Mouse (Mus musculus): ENCODE results near the gene Mpzl3. TPM values are rescaled to one million over a fixed set of nuclear protein-coding genes. Genes with fewer than 3 reads are reported as not detected.

Gene Mpzl3
- total RNA-seq, 2 experiments from 2014 or later, result 1.7 to 2.1 TPM

DNA sequence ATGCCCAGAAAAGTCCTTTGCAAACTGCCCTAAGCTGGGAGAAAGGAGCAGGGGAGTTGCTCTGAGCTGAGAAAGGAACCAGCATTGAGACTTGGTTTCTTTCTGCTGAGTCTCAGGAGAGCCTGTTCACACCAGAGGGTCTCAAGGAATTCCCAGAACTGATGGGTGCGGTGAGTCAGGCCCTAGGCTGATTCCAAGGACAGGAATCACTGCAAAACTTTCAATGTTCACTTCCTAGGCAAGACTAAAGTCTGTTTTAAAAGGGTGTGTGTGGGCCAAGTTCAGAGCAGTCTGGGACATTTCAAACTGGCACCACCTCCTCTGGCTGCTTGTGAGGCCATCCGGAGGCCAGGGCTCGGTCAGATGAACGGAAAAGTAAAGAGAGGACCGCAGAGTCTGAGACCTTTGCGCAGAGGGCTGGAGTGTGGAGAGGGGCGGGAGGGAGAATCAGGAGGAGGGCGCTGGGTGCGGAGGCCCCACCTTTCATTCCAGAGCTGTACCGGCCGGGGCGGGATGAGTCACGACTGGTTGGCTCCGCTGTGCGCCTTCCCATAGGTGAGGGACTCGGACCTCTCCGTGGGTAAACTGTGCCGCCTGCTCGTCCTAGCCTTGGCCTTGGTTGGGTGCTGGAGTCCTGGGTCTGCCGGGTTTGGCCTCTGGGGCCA, 12.8 kb upstream of the Mpzl3 start:
- DNase-seq, result no peak
- intact Hi-C loops (cut with DNase I), result no loop called here

DNA sequence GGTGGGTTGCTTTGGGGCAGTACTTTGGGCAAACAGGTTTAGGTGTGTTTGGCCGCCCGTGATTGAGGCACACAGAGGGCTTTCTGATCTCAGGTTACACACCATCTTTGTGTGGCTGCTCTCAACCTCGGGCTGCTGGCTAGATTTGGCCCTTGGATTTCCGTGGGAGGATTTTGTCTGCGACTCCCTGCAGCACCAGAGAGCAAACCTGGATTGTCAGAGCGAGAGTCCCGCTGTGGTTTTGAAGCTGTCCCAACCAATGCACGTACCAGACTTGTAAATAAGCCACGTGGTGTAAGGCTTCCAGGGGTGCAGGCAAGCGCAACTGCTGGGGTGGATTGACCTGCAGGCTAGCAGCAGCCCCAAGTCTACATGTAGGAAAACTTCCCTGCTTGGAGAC, 12.0 kb upstream of the Mpzl3 start:
- intact Hi-C loops (cut with DNase I), result no loop called here
- no peak for DNase-seq

GRCm38 (mm10) chr9:45046973-45047372, 8.0 kb upstream of the Mpzl3 start:
- intact Hi-C loops (cut with DNase I), result loop anchor here (5.0 kb wide), 1 partner anchor 80 kb away; the partner anchor contains the start of gene Ube4a
- no peak for DNase-seq

GRCm38 (mm10) chr9:45048511-45048910, 6.5 kb upstream of the Mpzl3 start:
- intact Hi-C loops (cut with DNase I), result loop anchor here (5.0 kb wide), 1 partner anchor 81 kb away; the partner anchor contains the start of gene Ube4a
- no peak for DNase-seq

DNA sequence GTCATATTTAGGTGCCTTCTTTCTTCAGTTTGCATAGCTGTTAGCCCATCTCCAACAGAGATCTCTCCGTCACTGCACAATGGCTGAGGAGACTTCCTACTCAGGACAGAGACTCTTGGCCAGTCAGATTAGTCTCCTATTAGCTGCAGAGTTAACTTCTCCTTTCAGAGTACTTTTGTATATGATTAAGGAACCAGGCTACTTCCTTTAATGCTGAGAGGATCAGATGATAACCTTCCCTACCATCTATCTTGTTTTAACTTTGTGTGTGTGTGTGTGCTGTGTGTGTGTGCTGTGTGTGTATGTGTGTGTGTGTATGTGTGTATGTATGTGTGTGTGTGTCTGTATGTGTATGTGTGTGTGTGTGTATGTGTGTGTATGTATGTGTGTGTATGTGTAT, 5.3 kb upstream of the Mpzl3 start:
- DNase-seq, result no peak
- intact Hi-C loops (cut with DNase I), result loop anchor here (5.0 kb wide), 1 partner anchor 82 kb away; the partner anchor contains the start of gene Ube4a

GRCm38 (mm10) chr9:45050301-45050700, 4.7 kb upstream of the Mpzl3 start:
- DNase-seq, result no peak
- intact Hi-C loops (cut with DNase I), result no loop called here

GRCm38 (mm10) chr9:45058304-45058940, 3.4 kb downstream of the Mpzl3 start:
- intact Hi-C loops (cut with DNase I), result no loop called here

DNA sequence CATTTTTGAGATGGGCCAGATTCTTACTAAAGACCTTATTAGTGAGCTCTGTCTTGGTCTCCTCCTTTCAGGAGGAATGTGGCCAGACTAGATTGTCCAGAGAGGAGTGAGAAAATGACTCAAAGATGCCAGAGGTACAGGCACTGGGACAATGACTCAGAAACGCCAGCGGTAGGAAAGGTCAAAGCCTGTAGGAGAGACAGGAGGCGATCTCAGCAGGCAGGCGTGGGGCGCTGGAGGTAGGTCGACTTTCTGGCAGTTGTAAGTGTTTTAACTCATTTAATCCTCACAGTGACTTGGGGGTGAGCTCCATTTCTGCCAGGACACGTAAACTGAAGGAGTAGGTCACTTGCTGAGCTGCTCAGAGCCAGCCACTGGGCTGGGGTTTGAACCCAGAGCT, 5.2 kb downstream of the Mpzl3 start:
- intact Hi-C loops (cut with DNase I), result no loop called here
- DNase-seq, result no peak

More at GRCm38 (mm10) chr9:45058304-45058940, 3.4 kb downstream of the Mpzl3 start:
- DNase-seq, result no peak

- intact Hi-C loops (cut with DNase I), result no loop called here
- DNase-seq, result no peak
Measured at GRCm38 (mm10) chr9:45062677-45063076, 7.7 kb downstream of the Mpzl3 start.

DNA sequence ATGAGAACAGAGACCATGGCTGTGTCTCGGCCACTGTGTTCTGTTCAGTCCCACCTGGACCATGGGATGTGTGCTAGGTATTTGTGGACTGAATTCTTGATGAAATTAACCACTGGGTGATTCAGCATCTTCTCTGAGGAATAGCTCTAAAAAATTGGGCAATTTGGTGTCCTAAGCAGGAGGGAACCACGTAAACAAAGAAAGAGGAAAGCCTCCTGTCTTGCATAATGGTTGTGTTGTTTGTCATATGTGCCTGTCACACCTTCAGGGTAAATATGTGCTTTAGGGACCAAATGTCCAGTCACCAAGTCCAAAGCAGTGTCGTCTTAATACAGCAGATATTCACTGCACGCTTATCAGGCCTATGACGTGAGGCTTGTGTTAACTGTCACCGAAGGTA, 9.4 kb downstream of the Mpzl3 start:
- no peak for DNase-seq
- intact Hi-C loops (cut with DNase I), result no loop called here

GRCm38 (mm10) chr9:45066735-45067134, 11.7 kb downstream of the Mpzl3 start:
- intact Hi-C loops (cut with DNase I), result no loop called here
- no peak for DNase-seq

DNA sequence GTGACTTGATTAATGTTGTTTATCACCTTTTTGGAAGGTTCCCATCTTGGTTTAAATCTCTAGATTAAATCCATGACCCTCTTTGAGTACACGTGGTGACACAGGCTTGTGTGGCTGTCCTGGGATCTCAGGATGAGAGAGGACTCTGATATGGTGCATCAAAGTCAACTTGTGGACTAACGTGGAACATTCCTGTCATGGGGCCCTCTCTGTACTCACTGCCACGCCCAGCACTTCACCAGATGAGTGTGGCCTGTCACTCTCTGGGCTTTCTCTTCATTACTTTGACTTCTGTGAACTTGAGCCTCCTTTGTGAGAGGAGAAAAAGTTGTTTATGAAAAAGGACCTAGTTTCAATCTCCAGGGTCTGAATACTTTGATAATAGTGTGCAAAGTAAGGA, 16.8 kb downstream of the Mpzl3 start:
- DNase-seq, result no peak
- intact Hi-C loops (cut with DNase I), result no loop called here

GRCm38 (mm10) chr9:45077859-45078258, 22.9 kb downstream of the Mpzl3 start:
- intact Hi-C loops (cut with DNase I), result no loop called here
- no peak for DNase-seq

DNA sequence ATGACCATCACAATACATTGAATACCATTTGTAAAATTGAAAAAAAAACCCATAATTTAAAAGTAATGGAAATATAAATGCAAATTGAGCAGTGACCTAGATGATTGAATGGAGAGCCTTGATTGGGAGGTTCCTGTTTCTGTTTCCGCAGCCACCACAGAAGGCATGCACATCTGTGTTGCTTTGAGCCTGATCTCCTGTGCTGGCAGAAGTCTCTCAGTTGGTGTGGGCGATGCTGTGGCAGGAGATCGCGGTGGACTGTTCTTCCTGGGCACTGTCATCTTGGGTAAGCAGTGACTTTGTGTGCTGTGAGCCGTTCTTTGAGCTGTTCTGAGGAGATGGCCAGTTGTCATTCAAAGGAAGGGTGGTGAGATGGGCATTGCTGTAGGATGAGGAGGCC, 24.0 kb downstream of the Mpzl3 start, which contains the start of gene Jaml:
TSS of gene Jaml (plus strand) at position 173 of the 400 bp plus-strand sequence.
- intact Hi-C loops (cut with DNase I), result no loop called here
- DNase-seq, result no peak

GRCm38 (mm10) chr9:45083132-45083531, 28.1 kb downstream of the Mpzl3 start:
- intact Hi-C loops (cut with DNase I), result no loop called here
- DNase-seq, result no peak

DNA sequence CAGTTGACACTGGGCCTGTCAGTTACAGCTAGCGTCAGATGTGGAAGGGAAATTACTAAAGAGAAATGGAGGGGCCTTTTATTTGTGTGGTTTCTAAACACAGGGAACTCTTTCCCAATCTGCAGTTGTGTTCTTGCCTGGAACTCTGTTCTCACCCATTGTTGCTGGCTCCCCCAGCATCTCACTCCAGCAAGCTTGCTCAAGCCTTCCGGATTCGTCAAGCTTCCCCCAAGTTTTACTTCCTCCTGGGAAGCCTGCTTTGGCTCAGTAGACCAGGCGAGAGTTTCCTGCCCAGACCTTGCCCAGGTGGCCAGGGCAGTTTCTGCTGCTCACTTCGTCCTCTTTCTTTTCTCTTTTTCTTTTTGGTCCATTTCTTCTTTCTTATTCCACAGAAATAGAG, 29.6 kb downstream of the Mpzl3 start:
- intact Hi-C loops (cut with DNase I), result no loop called here
- no peak for DNase-seq

DNA sequence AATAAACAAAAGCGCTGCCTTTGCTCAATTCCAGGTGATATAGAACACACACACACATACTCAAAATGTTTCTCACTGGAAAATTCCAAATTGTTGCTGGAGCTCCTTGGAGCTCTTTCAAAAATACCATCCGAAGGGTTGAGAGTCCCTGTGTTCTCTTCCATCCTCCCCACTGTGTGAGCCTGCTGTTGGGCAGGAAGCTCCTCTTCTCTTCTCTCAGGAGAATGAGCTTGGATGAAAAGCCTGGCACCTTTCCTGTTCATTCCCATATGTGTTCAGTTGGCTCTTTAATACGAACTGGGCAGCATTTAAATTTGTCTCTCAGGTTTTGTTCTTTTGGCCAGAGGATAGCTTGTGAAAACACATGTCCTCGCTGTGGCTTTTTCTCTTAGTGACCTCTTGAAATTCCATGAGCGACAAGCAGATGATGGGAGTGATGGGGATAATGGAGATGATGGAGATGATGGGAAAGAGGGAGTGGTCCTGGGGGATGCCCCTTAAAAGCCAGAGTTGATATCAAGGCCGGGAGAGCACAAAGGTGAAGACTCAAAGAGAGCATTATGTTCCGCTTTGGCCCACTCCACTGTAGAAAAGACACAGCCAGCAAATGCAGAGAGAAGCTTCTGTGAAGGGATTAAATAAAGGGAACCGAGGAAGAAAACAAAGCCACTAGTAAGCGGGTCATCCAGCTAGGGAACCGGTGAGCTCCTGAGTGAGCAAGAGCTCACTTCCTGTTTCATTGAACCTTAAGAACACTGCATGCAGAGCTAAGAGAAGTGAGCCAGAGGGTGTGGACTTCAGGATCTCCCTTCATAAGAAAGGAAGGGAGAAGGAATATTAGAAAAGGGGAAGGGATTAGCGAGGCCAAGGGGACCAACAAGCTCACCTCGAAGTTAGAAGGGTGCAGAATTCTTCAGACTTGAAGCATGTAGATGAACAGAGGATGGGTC, 31.0 kb downstream of the Mpzl3 start:
- peak; percentile 6 for DNase-seq
- intact Hi-C loops (cut with DNase I), result no loop called here

GRCm38 (mm10) chr9:45088040-45088439, 33.1 kb downstream of the Mpzl3 start:
- intact Hi-C loops (cut with DNase I), result no loop called here
- no peak for DNase-seq

DNA sequence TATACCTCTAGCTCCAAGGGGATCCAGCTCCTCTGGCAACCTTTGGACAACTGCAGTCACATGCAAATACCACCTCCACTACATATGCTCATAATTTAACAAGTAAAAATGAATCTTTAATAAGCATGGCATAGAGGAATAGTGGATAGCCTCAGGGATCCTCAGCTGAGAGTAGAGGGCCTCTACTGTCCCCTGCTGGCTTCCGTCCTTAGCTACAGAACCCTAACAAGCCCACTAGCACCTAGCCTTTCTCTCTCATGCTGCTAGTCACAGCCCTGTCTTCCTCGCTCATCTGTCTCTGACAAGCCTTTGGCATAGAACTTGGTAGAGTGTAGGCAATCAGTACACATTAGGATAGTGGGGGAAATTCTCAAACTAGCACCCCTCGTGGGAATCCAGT, 35.8 kb downstream of the Mpzl3 start:
- intact Hi-C loops (cut with DNase I), result no loop called here
- DNase-seq, result no peak

DNA sequence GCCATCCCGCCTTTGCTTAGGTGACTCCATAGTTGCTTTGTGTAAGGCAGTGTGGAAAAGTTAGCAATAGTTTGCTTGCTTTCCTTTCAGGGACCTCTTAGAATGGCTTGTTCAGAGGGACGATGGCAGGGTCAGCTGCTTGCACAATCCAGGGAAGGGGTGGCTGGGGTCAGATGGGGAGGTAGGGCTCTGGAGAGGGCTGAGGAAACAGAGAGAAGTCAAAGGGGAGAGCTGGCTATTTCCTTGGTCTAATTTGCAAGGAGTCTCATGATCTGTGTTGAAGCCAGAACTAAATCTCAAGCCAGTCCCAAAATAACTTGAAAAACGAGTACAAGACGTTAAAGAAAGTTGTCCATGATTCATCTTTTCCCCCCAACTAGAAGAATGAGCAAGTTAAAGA, 37.7 kb downstream of the Mpzl3 start:
- no peak for DNase-seq
- intact Hi-C loops (cut with DNase I), result no loop called here

Data from left cerebral cortex, postnatal 4 days (tissue).